Mouse (Mus musculus): ENCODE measurements around the gene Zbtb25. TPM values are rescaled to one million over a fixed set of nuclear protein-coding genes. Genes with fewer than 3 reads are reported as not detected.
A peak's percentile ranks its signal among the peaks of the same experiment; 100 is the strongest.

Zbtb25 gene
- polyA plus RNA-seq, 1 experiment from 2014 or later = 16.1 TPM

GRCm38 (mm10) chr12:76335641-76336040 lies 33.8 kb downstream of the Zbtb25 start:
- Histone ChIP-seq H3K9me3 (ENCODE audit: control insufficient read depth, low read length) (no peaks in the 10 kb centered on the region), H3K4me2 (ENCODE audit: low read length) (no peak overlapping the region), H3K27me3 (replicated peaks; ENCODE audit: control insufficient read depth, insufficient read depth, low read length) (no peaks in the 10 kb centered on the region), H3K27ac (ENCODE audit: low read depth) (no peak overlapping the region), H3K4me1 (replicated peaks; ENCODE audit: control insufficient read depth, insufficient read depth, low read length) (no peaks in the 10 kb centered on the region), H3K36me3 (ENCODE audit: control insufficient read depth, insufficient read depth, low read length) (no peaks in the 10 kb centered on the region), H3K9ac (ENCODE audit: low read length) (no peak overlapping the region), H3K4me3 (ENCODE audit: low read depth, low read length) (no peak overlapping the region)
- WGBS = 80% methylated on average over 5 of the region's 5 CpGs
- DNase-seq (ENCODE audit: low spot score) = no peak
- no peak for ATAC-seq (replicated peaks; ENCODE audit: low FRiP score, low TSS enrichment, low read depth)

- Histone ChIP-seq H3K9ac (ENCODE audit: low read length) (no peak overlapping the region), H3K27me3 (replicated peaks; ENCODE audit: control insufficient read depth, insufficient read depth, low read length) (no peaks in the 10 kb centered on the region), H3K27ac (ENCODE audit: low read depth) (no peak overlapping the region), H3K36me3 (ENCODE audit: control insufficient read depth, insufficient read depth, low read length) (no peaks in the 10 kb centered on the region), H3K9me3 (ENCODE audit: control insufficient read depth, low read length) (no peaks in the 10 kb centered on the region), H3K4me2 (ENCODE audit: low read length) (no peak overlapping the region), H3K4me3 (ENCODE audit: low read depth, low read length) (no peak overlapping the region), H3K4me1 (replicated peaks; ENCODE audit: control insufficient read depth, insufficient read depth, low read length) (no peaks in the 10 kb centered on the region)
- DNase-seq (ENCODE audit: low spot score) (no peak), ATAC-seq (replicated peaks; ENCODE audit: low FRiP score, low TSS enrichment, low read depth) (no peak)
- WGBS = 88% methylated on average over 5 of the region's 5 CpGs
Measured at GRCm38 (mm10) chr12:76333688-76334087, 35.7 kb downstream of the Zbtb25 start.

DNA sequence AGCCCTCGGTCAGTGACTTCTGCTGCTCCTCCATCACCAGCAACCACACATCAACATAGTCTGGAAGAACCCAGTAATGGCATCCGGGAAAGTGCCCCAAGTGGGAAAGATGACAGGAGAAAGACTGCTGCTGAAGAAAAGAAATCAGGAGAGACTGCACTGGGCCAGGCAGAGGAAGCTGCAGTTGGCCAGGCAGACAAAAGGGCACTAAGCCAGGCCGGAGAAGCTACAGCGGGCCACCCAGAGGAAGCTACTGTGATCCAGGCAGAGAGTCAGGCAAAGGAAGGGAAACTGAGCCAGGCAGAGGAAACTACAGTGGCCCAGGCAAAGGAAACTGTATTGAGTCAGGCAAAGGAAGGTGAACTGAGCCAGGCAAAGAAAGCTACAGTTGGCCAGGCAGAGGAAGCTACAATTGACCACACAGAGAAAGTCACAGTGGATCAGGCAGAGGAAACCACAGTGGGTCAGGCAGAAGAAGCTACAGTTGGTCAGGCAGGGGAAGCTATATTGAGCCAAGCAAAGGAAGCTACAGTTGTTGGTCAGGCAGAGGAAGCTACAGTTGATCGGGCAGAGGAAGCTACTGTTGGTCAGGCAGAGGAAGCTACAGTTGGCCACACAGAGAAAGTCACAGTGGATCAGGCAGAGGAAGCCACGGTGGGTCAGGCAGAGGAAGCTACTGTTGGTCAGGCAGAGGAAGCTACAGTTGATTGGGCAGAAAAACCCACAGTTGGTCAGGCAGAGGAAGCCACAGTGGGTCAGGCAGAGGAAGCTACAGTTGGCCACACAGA lies 40.6 kb downstream of the Zbtb25 start:
- no peak for ATAC-seq (replicated peaks; ENCODE audit: low FRiP score, low TSS enrichment, low read depth)
- WGBS = 88% methylated on average over 6 of the region's 6 CpGs
- no peaks in the 10 kb centered on the region for H3K9me3 ChIP-seq (ENCODE audit: control insufficient read depth, low read length)
- no peak overlapping the region for H3K4me2 ChIP-seq (ENCODE audit: low read length)
- H3K27ac ChIP-seq (ENCODE audit: low read depth) = no peak overlapping the region
- no peak for DNase-seq (ENCODE audit: low spot score)
- H3K4me1 ChIP-seq (replicated peaks; ENCODE audit: control insufficient read depth, insufficient read depth, low read length) = no peaks in the 10 kb centered on the region; the same call in 1 of the 2 replicates
- H3K9ac ChIP-seq (ENCODE audit: low read length) = no peak overlapping the region
- H3K36me3 ChIP-seq (ENCODE audit: control insufficient read depth, insufficient read depth, low read length) = no peaks in the 10 kb centered on the region
- H3K27me3 ChIP-seq (replicated peaks; ENCODE audit: control insufficient read depth, insufficient read depth, low read length) = no peaks in the 10 kb centered on the region
- H3K4me3 ChIP-seq (ENCODE audit: low read depth, low read length) = no peak overlapping the region

- 92% methylated on average over 23 of the region's 23 CpGs for WGBS
- no peak for ATAC-seq (replicated peaks; ENCODE audit: low FRiP score, low TSS enrichment, low read depth)
- H3K4me1 ChIP-seq (replicated peaks; ENCODE audit: control insufficient read depth, insufficient read depth, low read length) = no peaks in the 10 kb centered on the region; the same call in 1 of the 2 replicates
Measured at GRCm38 (mm10) chr12:76326437-76327220, 42.8 kb downstream of the Zbtb25 start.

GRCm38 (mm10) chr12:76324679-76325431 lies 44.5 kb downstream of the Zbtb25 start, which contains the start of gene Akap5:
Gene Akap5 (plus strand): TSS chr12:76324891.
- Histone ChIP-seq H3K9me3 (ENCODE audit: control insufficient read depth, low read length) (no peaks in the 10 kb centered on the region), H3K9ac (ENCODE audit: low read length) (peak within 1 kb of the TSS; percentile 50), H3K36me3 (ENCODE audit: control insufficient read depth, insufficient read depth, low read length) (peaks cover 12% of the 10 kb centered on the region), H3K27me3 (replicated peaks; ENCODE audit: control insufficient read depth, insufficient read depth, low read length) (no peaks in the 10 kb centered on the region), H3K27ac (ENCODE audit: low read depth) (no peak within 1 kb of the TSS), H3K4me3 (ENCODE audit: low read depth, low read length) (peak within 1 kb of the TSS; percentile 53), H3K4me1 (replicated peaks; ENCODE audit: control insufficient read depth, insufficient read depth, low read length) (no peaks in the 10 kb centered on the region; the same call in 1 of the 2 replicates), H3K4me2 (ENCODE audit: low read length) (peak within 1 kb of the TSS; percentile 91)
- DNase-seq (ENCODE audit: low spot score) (peak; percentile 83), ATAC-seq (replicated peaks; ENCODE audit: low FRiP score, low TSS enrichment, low read depth) (peak; percentile 93)
- 2% methylated on average over 52 of the region's 53 CpGs for whole genome bisulfite sequencing

More at GRCm38 (mm10) chr12:76326437-76327220, 42.8 kb downstream of the Zbtb25 start:
- H3K9ac ChIP-seq (ENCODE audit: low read length) = no peak overlapping the region
- no peak overlapping the region for H3K27ac ChIP-seq (ENCODE audit: low read depth)
- no peaks in the 10 kb centered on the region for H3K27me3 ChIP-seq (replicated peaks; ENCODE audit: control insufficient read depth, insufficient read depth, low read length)
- no peaks in the 10 kb centered on the region for H3K9me3 ChIP-seq (ENCODE audit: control insufficient read depth, low read length)
- H3K4me2 ChIP-seq (ENCODE audit: low read length) = no peak overlapping the region
- no peak overlapping the region for H3K4me3 ChIP-seq (ENCODE audit: low read depth, low read length)
- no peaks in the 10 kb centered on the region for H3K36me3 ChIP-seq (ENCODE audit: control insufficient read depth, insufficient read depth, low read length)
- DNase-seq (ENCODE audit: low spot score) = no peak

- ATAC-seq (replicated peaks; ENCODE audit: low FRiP score, low TSS enrichment, low read depth) (no peak), DNase-seq (ENCODE audit: low spot score) (no peak)
- H3K36me3 ChIP-seq (ENCODE audit: control insufficient read depth, insufficient read depth, low read length) = peaks cover 48% of the 10 kb centered on the region
- no peaks in the 10 kb centered on the region for H3K9me3 ChIP-seq (ENCODE audit: control insufficient read depth, low read length)
- 18% methylated on average over 9 of the region's 9 CpGs for WGBS
- peak overlapping the region; percentile 24 for H3K27ac ChIP-seq (ENCODE audit: low read depth)
- no peak overlapping the region for H3K4me3 ChIP-seq (ENCODE audit: low read depth, low read length)
- H3K4me1 ChIP-seq (replicated peaks; ENCODE audit: control insufficient read depth, insufficient read depth, low read length) = peaks cover 3% of the 10 kb centered on the region; the same call in 1 of the 2 replicates
- no peak overlapping the region for H3K9ac ChIP-seq (ENCODE audit: low read length)
- no peak overlapping the region for H3K4me2 ChIP-seq (ENCODE audit: low read length)
- H3K27me3 ChIP-seq (replicated peaks; ENCODE audit: control insufficient read depth, insufficient read depth, low read length) = no peaks in the 10 kb centered on the region
Measured at GRCm38 (mm10) chr12:76318282-76319212, 50.9 kb downstream of the Zbtb25 start.

GRCm38 (mm10) chr12:76311951-76312350 lies 57.5 kb downstream of the Zbtb25 start:
- Histone ChIP-seq H3K27me3 (replicated peaks; ENCODE audit: control insufficient read depth, insufficient read depth, low read length) (no peaks in the 10 kb centered on the region), H3K9me3 (ENCODE audit: control insufficient read depth, low read length) (no peaks in the 10 kb centered on the region), H3K9ac (ENCODE audit: low read length) (no peak overlapping the region), H3K36me3 (ENCODE audit: control insufficient read depth, insufficient read depth, low read length) (peaks cover 44% of the 10 kb centered on the region), H3K27ac (ENCODE audit: low read depth) (no peak overlapping the region), H3K4me1 (replicated peaks; ENCODE audit: control insufficient read depth, insufficient read depth, low read length) (peaks cover 18% of the 10 kb centered on the region), H3K4me2 (ENCODE audit: low read length) (no peak overlapping the region), H3K4me3 (ENCODE audit: low read depth, low read length) (no peak overlapping the region)
- ATAC-seq (replicated peaks; ENCODE audit: low FRiP score, low TSS enrichment, low read depth) = peak; percentile 45
- no peak for DNase-seq (ENCODE audit: low spot score)
- WGBS = 78% methylated on average over 8 of the region's 8 CpGs

All from intestine, embryonic 14.5 days (tissue).